Mouse (Mus musculus): ENCODE results near the gene Tnnc1.

GRCm38 (mm10) chr14:31237101-31237882 lies 29.2 kb downstream of the Tnnc1 start:
- TF ChIP-seq CTCF (IDR thresholded peaks at IDR 0.05; ENCODE audit: extremely low read depth, insufficient read depth, insufficient read length, insufficient replicate concordance) (no peak), POLR2A (IDR thresholded peaks at IDR 0.05; ENCODE audit: low read depth, low read length) (no peak)

Measured in spleen, adult 2 months (tissue).